Mouse (Mus musculus): ENCODE measurements around the gene Fxyd7. TPM values are rescaled to one million over a fixed set of nuclear protein-coding genes. Genes with fewer than 3 reads are reported as not detected.
A peak's percentile ranks its signal among the peaks of the same experiment; 100 is the strongest.

The Fxyd7 gene
- total and polyA plus RNA-seq, 2 experiments from 2014 or later: 282 to 477 TPM

DNA sequence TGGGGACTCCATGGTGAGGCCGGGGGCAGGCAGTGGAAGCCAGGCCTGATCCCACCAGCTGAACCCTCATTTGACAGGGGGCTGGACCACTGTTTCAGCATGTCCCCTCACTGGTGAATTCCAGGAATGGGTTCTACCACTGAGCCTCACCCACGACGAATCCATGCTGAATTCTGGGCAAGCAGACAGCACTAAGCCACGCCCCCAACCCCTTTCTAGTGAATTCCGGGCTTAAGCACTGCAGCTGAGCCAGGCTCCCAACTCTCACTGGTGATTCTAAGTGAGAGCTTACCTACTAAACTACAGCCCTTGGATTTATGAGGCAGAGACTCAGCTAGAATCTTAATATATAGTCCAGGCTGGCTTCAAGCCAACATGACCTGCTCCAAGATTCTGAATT lies 16.6 kb upstream of the Fxyd7 start:
- H3K27ac ChIP-seq: no peak overlapping the region
- no peak overlapping the region for H3K4me3 ChIP-seq (ENCODE audit: low read length)
- no peaks in the 10 kb centered on the region for H3K9me3 ChIP-seq (ENCODE audit: low read length)
- ATAC-seq (peak; percentile 64), DNase-seq (ENCODE audit: low spot score) (peak; percentile 69)
- H3K27me3 ChIP-seq (ENCODE audit: insufficient read depth, low read length): no peaks in the 10 kb centered on the region
- TF ChIP-seq CTCF (IDR thresholded peaks at IDR 0.05; ENCODE audit: low read depth): no peak
- H3K4me2 ChIP-seq (ENCODE audit: low read depth, low read length): no peak overlapping the region
- no peak overlapping the region for H3K9ac ChIP-seq (replicated peaks; ENCODE audit: low read length)
- H3K4me1 ChIP-seq (ENCODE audit: insufficient read depth, low read length): no peaks in the 10 kb centered on the region
- 36% methylated on average over 5 of the region's 5 CpGs for WGBS
- H3K36me3 ChIP-seq (ENCODE audit: insufficient read depth, low read length): no peaks in the 10 kb centered on the region

DNA sequence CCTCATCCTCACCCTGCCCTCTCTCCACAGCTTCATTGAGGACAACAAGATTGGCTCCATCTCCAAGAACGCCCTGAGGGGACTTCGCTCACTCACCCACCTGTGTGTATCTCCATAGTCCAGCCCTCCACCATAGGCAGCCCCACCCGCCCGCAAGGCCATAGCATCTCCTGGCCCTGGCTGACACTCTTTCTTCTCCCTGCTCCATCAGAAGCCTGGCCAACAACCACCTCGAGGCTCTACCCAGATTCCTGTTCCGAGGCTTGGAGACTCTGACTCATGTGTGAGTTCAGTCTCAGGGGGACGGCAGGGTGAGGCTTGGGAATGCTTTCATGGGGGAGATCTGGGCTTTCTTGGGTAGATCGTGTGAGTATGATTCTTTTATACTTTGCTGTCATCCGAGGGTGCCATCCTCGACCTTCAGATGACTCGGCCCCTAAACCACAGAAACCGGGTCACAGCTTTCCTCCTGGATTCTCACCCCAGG lies 11.8 kb upstream of the Fxyd7 start:
- H3K9ac ChIP-seq (replicated peaks; ENCODE audit: low read length): no peak overlapping the region
- H3K27me3 ChIP-seq (ENCODE audit: insufficient read depth, low read length): no peaks in the 10 kb centered on the region
- no peak overlapping the region for H3K27ac ChIP-seq
- H3K9me3 ChIP-seq (ENCODE audit: low read length): no peaks in the 10 kb centered on the region
- H3K36me3 ChIP-seq (ENCODE audit: insufficient read depth, low read length): no peaks in the 10 kb centered on the region
- no peak for TF ChIP-seq CTCF (IDR thresholded peaks at IDR 0.05; ENCODE audit: low read depth)
- H3K4me3 ChIP-seq (ENCODE audit: low read length): no peak overlapping the region
- no peak overlapping the region for H3K4me2 ChIP-seq (ENCODE audit: low read depth, low read length)
- DNase-seq (ENCODE audit: low spot score): no peak
- ATAC-seq: no peak
- no peaks in the 10 kb centered on the region for H3K4me1 ChIP-seq (ENCODE audit: insufficient read depth, low read length)
- 84% methylated on average over 12 of the region's 12 CpGs for WGBS

DNA sequence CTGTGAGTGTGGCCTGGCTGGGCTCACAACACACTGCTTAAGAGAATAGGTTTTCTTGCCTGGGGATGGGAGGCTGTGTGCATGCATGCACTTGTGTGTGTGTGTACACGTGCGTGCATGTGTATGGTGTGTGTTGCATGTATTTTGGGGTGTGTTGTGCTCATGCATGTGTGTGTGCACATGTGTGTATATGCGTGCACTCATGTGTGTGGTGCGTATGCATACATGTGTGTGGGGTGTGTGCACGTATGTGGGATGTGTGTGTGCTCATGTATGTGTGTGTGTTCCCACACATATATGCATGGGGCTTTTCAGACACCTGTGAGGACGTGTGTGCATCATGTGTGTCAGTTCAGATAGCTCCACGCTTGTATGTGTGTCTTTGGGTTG lies 9.3 kb upstream of the Fxyd7 start:
- no peak overlapping the region for H3K4me3 ChIP-seq (ENCODE audit: low read length)
- H3K9ac ChIP-seq (replicated peaks; ENCODE audit: low read length): no peak overlapping the region
- H3K27me3 ChIP-seq (ENCODE audit: insufficient read depth, low read length): no peaks in the 10 kb centered on the region
- no peak for TF ChIP-seq CTCF (IDR thresholded peaks at IDR 0.05; ENCODE audit: low read depth)
- H3K27ac ChIP-seq: no peak overlapping the region
- WGBS: 90% methylated on average over 7 of the region's 7 CpGs
- no peak for DNase-seq (ENCODE audit: low spot score)
- H3K9me3 ChIP-seq (ENCODE audit: low read length): no peaks in the 10 kb centered on the region
- no peak for ATAC-seq
- no peaks in the 10 kb centered on the region for H3K4me1 ChIP-seq (ENCODE audit: insufficient read depth, low read length)
- no peak overlapping the region for H3K4me2 ChIP-seq (ENCODE audit: low read depth, low read length)
- no peaks in the 10 kb centered on the region for H3K36me3 ChIP-seq (ENCODE audit: insufficient read depth, low read length)

- Histone ChIP-seq H3K4me2 (ENCODE audit: low read depth, low read length) (no peak overlapping the region), H3K4me1 (ENCODE audit: insufficient read depth, low read length) (0 out of 2 replicates have a peak, but pooled peaks cover 3% of the 10 kb centered on the region), H3K9ac (replicated peaks; ENCODE audit: low read length) (no peak overlapping the region), H3K36me3 (ENCODE audit: insufficient read depth, low read length) (no peaks in the 10 kb centered on the region), H3K27ac (no peak overlapping the region), H3K9me3 (ENCODE audit: low read length) (no peaks in the 10 kb centered on the region), H3K4me3 (ENCODE audit: low read length) (no peak overlapping the region), H3K27me3 (ENCODE audit: insufficient read depth, low read length) (no peaks in the 10 kb centered on the region)
- no peak for TF ChIP-seq CTCF (IDR thresholded peaks at IDR 0.05; ENCODE audit: low read depth)
- DNase-seq (ENCODE audit: low spot score): no peak
- 51% methylated on average over 11 of the region's 11 CpGs for WGBS
- ATAC-seq: no peak
Measured at GRCm38 (mm10) chr7:31059919-31060620, 8.8 kb upstream of the Fxyd7 start.

- H3K36me3 ChIP-seq (ENCODE audit: insufficient read depth, low read length): no peaks in the 10 kb centered on the region
- no peaks in the 10 kb centered on the region for H3K27me3 ChIP-seq (ENCODE audit: insufficient read depth, low read length)
- 0 out of 2 replicates have a peak, but pooled peaks cover 3% of the 10 kb centered on the region for H3K4me1 ChIP-seq (ENCODE audit: insufficient read depth, low read length)
- no peak within 1 kb of the TSS for H3K9ac ChIP-seq (replicated peaks; ENCODE audit: low read length)
- peak; percentile 97 for TF ChIP-seq CTCF (IDR thresholded peaks at IDR 0.05; ENCODE audit: low read depth)
- no peak within 1 kb of the TSS for H3K27ac ChIP-seq
- DNase-seq (ENCODE audit: low spot score) (peak; percentile 72), ATAC-seq (peak; percentile 81)
- no peak within 1 kb of the TSS for H3K4me2 ChIP-seq (ENCODE audit: low read depth, low read length)
- no peak within 1 kb of the TSS for H3K4me3 ChIP-seq (ENCODE audit: low read length)
- WGBS: 0% methylated on average over 2 of the region's 2 CpGs
- no peaks in the 10 kb centered on the region for H3K9me3 ChIP-seq (ENCODE audit: low read length)
Measured at GRCm38 (mm10) chr7:31059108-31059507, 7.8 kb upstream of the Fxyd7 start, which contains the start of gene Lgi4. Gene Lgi4 (plus strand): TSS chr7:31059342.

DNA sequence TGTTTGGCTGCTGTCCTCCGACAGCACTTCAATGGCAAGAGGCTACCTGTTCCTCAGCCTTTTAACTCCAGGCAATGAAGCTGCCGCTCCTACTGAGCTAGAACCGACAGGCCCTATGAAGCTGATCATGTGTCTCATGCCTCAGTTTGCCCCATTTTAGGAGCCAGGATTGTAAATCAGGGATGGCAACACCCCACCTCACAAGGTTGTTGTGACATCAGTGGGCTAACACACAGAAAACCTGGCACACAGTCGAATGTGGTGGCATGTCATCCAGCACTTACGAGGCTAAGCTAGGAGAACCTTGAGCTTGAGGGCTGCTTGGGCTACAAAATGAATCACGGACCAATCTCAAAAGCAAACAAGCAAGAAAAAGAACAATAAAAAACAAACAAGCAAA lies 6.9 kb upstream of the Fxyd7 start:
- H3K4me3 ChIP-seq (ENCODE audit: low read length): no peak overlapping the region
- no peak overlapping the region for H3K9ac ChIP-seq (replicated peaks; ENCODE audit: low read length)
- WGBS: 86% methylated on average over 6 of the region's 6 CpGs
- H3K9me3 ChIP-seq (ENCODE audit: low read length): no peaks in the 10 kb centered on the region
- ATAC-seq: no peak
- H3K27me3 ChIP-seq (ENCODE audit: insufficient read depth, low read length): no peaks in the 10 kb centered on the region
- H3K36me3 ChIP-seq (ENCODE audit: insufficient read depth, low read length): no peaks in the 10 kb centered on the region
- no peak overlapping the region for H3K27ac ChIP-seq
- 0 out of 2 replicates have a peak, but pooled peaks cover 3% of the 10 kb centered on the region for H3K4me1 ChIP-seq (ENCODE audit: insufficient read depth, low read length)
- TF ChIP-seq CTCF (IDR thresholded peaks at IDR 0.05; ENCODE audit: low read depth): no peak
- no peak overlapping the region for H3K4me2 ChIP-seq (ENCODE audit: low read depth, low read length)
- DNase-seq (ENCODE audit: low spot score): no peak

GRCm38 (mm10) chr7:31057730-31058129 lies 6.5 kb upstream of the Fxyd7 start:
- Histone ChIP-seq H3K36me3 (ENCODE audit: insufficient read depth, low read length) (no peaks in the 10 kb centered on the region), H3K27me3 (ENCODE audit: insufficient read depth, low read length) (no peaks in the 10 kb centered on the region), H3K9ac (replicated peaks; ENCODE audit: low read length) (no peak overlapping the region), H3K4me1 (ENCODE audit: insufficient read depth, low read length) (peaks cover 5% of the 10 kb centered on the region; the same call in 1 of the 2 replicates), H3K9me3 (ENCODE audit: low read length) (no peaks in the 10 kb centered on the region), H3K27ac (no peak overlapping the region), H3K4me3 (ENCODE audit: low read length) (no peak overlapping the region), H3K4me2 (ENCODE audit: low read depth, low read length) (no peak overlapping the region)
- 68% methylated on average over 5 of the region's 5 CpGs for WGBS
- DNase-seq (ENCODE audit: low spot score): no peak
- TF ChIP-seq CTCF (IDR thresholded peaks at IDR 0.05; ENCODE audit: low read depth): no peak
- no peak for ATAC-seq

All from hindbrain, postnatal 0 days (tissue).